Mouse (Mus musculus) myocyte (in vitro differentiated cells): ENCODE measurements around the gene Rab26.
A peak's percentile ranks its signal among the peaks of the same experiment; 100 is the strongest.

Source experiments
- CEBPB ChIP-seq: IDR thresholded peaks from 2 replicates; pipeline ENCODE4 v1.6.1; 2011; ENCODE audit warnings: mild to moderate bottlenecking, moderate library complexity; ENCODE audit not compliant: poor library complexity, insufficient read depth, severe bottlenecking
- E2F4 ChIP-seq: IDR thresholded peaks from one replicate; pipeline ENCODE4 v1.6.1; 2011; ENCODE audit warnings: mild to moderate bottlenecking, control low read depth, moderate library complexity; ENCODE audit not compliant: insufficient read depth
- MYOG ChIP-seq, 3 experiments: IDR thresholded peaks; one replicate each; pipeline ENCODE4 v1.6.1; 2011; ENCODE audit warnings: control low read depth in 2 of 3, low read depth in 2 of 3, mild to moderate bottlenecking in 2 of 3; ENCODE audit not compliant: insufficient read length in 2 of 3, control insufficient read depth in 1 of 3, insufficient read depth in 1 of 3
- POLR2A ChIP-seq: IDR thresholded peaks from one replicate; pipeline ENCODE4 v1.6.1; 2011; ENCODE audit warnings: low read depth, mild to moderate bottlenecking, control low read depth, moderate library complexity; ENCODE audit not compliant: insufficient read length

DNA sequence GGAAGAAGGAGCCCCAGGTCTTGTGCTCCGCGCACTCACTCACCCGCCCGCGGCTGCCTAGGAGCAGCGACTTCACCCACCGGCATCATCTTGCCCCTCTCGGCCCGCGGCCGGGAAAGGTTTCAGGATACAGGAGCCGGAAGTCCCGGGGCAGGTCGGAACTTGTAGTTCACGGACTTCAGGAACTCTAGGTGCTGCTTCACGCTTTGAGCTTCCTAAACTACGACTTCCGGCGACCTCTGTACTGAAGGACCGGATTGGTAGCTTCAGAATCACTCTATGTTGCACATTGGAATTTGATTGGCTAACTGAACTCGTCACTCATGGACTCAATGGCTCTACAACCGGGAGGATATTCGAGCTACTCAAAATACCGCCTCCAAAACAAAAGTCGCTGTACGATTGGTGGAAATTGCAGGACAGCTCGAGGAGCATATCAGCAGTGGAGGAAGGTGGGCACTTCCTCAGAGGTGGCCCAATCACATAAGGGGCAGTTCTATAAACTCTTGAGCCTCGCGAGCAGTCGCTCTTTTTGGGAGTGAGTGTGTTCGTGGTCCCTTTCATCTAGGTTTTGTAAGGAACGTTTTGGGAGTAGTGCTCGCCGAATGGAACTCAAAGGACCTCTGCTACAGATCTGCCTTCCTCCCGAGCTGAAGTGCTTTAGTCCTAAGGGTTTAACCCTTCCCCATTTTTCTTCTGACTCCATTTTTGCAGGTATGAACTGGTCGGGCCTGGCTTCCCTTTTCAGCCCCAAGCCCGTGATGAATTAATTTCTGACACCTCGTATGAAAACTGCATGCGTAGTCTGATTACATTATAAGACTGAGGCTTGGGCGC is 6.1 kb downstream of the Rab26 start, which contains the start of gene Traf7:
- TF ChIP-seq E2F4 = no peak
- TF ChIP-seq POLR2A = peak; percentile 91
- TF ChIP-seq CEBPB = no peak
- no peak for TF ChIP-seq MYOG (IDR thresholded peaks at IDR 0.05; ENCODE audit: control insufficient read depth in 1 of 3, insufficient read depth in 1 of 3, insufficient read length in 2 of 3, low read depth in 2 of 3)
